Comparison of ENCODE assay signal across 13 mouse cellular contexts in genomic region chr11:121794186-121794585, GRCm38 (mm10). TPM values are rescaled to one million over a fixed set of nuclear protein-coding genes. Genes with fewer than 3 reads are reported as not detected.
DNase-seq lines count a peak whose midpoint lies in the region; ATAC-seq and TF ChIP-seq lines count a peak whose summit lies in the region.
"Had no signal": no experiment of that assay in that cellular context is flagged by ENCODE, and none has a peak within 500 bp of the region (broad histone marks: within the 10 kb centered on the region; RNA-seq: fewer than 3 reads in every experiment).

No protein-coding gene starts in this region.

- H3K9ac ChIP-seq in heart, embryonic 14.5 days (ENCODE audit: low read length): no peak overlapping the region
- H3K9ac ChIP-seq in limb, embryonic 13.5 days: no peak overlapping the region

- TF ChIP-seq CTCF in embryonic fibroblast, embryonic 13.5 days (IDR thresholded peaks at IDR 0.05; ENCODE audit: borderline replicate concordance, insufficient read depth, low read length): no peak

- H3K9me3 ChIP-seq in heart, embryonic 14.5 days (ENCODE audit: control insufficient read depth, low read length): no peaks in the 10 kb centered on the region
- H3K9me3 ChIP-seq in limb, embryonic 13.5 days: no peaks in the 10 kb centered on the region

- peaks cover 13 to 18% of the 10 kb centered on the region in 2 experiments for H3K4me1 ChIP-seq in heart, embryonic 14.5 days (ENCODE audit: control insufficient read depth in 2 of 2, insufficient read depth in 2 of 2, low read length in 2 of 2)
- H3K4me1 ChIP-seq in brown adipose tissue, adult 24 weeks (ENCODE audit: control insufficient read depth, insufficient read depth, insufficient read length, low read length): peaks cover 6% of the 10 kb centered on the region
- peaks cover 8% of the 10 kb centered on the region for H3K4me1 ChIP-seq in embryonic fibroblast, embryonic 13.5 days (ENCODE audit: control insufficient read depth, insufficient read depth, low read length)
- peaks cover 7% of the 10 kb centered on the region; the same call in 1 of the 2 replicates for H3K4me1 ChIP-seq in limb, embryonic 13.5 days

- 66% methylated on average over 3 of the region's 3 CpGs for WGBS in heart, embryonic 14.5 days
- 88% methylated on average over 3 of the region's 3 CpGs for WGBS in limb, embryonic 13.5 days

- no peak overlapping the region for H3K4me2 ChIP-seq in heart, embryonic 14.5 days (ENCODE audit: low read length)
- no peak overlapping the region for H3K4me2 ChIP-seq in limb, embryonic 13.5 days (replicated peaks)

- H3K27ac ChIP-seq in heart, embryonic 14.5 days (replicated peaks in 1 of 2; ENCODE audit: control insufficient read depth in 1 of 2, insufficient read depth in 1 of 2, low read depth in 2 of 2, low read length in 2 of 2): peak overlapping the region; percentile 49 to 64
- peak overlapping the region; percentile 50; the same call in 1 of the 2 replicates for H3K27ac ChIP-seq in brown adipose tissue, adult 24 weeks (replicated peaks; ENCODE audit: low read depth, low read length)
- H3K27ac ChIP-seq in embryonic fibroblast, embryonic 13.5 days (ENCODE audit: insufficient read depth, low read length): peak overlapping the region; percentile 14; the same call in 1 of the 2 replicates
- H3K27ac ChIP-seq in limb, embryonic 13.5 days: 0 out of 2 replicates have a peak overlapping the region, but pooled peaks have one; percentile 15

- no peak for TF ChIP-seq POLR2A in embryonic fibroblast, embryonic 13.5 days (IDR thresholded peaks at IDR 0.05; ENCODE audit: low read depth, low read length)

- H3K36me3 ChIP-seq in heart, embryonic 14.5 days (ENCODE audit: control insufficient read depth, insufficient read depth, low read length): no peaks in the 10 kb centered on the region
- H3K36me3 ChIP-seq in limb, embryonic 13.5 days: no peaks in the 10 kb centered on the region

- no peaks in the 10 kb centered on the region for H3K27me3 ChIP-seq in heart, embryonic 14.5 days (ENCODE audit: control insufficient read depth, insufficient read depth, low read length)
- H3K27me3 ChIP-seq in limb, embryonic 13.5 days: no peaks in the 10 kb centered on the region

- no peak for ATAC-seq in heart, embryonic 14.5 days (ENCODE audit: insufficient number of reproducible peaks, insufficient read depth, low FRiP score, low read depth)
- ATAC-seq in limb, embryonic 13.5 days (ENCODE audit: low FRiP score, low read depth): no peak

- H3K4me3 ChIP-seq in heart, embryonic 14.5 days (ENCODE audit: control insufficient read depth in 1 of 2, insufficient read depth in 1 of 2, low read depth in 1 of 2, low read length in 2 of 2): no peak overlapping the region
- H3K4me3 ChIP-seq in brown adipose tissue, adult 24 weeks (ENCODE audit: insufficient read depth, low read depth, low read length): no peak overlapping the region
- H3K4me3 ChIP-seq in embryonic fibroblast, embryonic 13.5 days (ENCODE audit: insufficient read depth, low read length): no peak overlapping the region
- no peak overlapping the region for H3K4me3 ChIP-seq in limb, embryonic 13.5 days

- DNase-seq in heart, postnatal 4 days: no peak
- no peak for DNase-seq in retina, postnatal 1 day
- DNase-seq in right cerebral cortex, postnatal 36 days (ENCODE audit: low spot score in 2 of 2): no peak
- DNase-seq: cerebellum, postnatal 14 days; left cerebral cortex, postnatal 4 days had no signal

RNA-seq across cellular contexts. Expression of gene Ptchd3, which starts 35.9 kb away (rescaled TPM):
- polyA plus RNA-seq in heart, embryonic 14.5 days (2014; fragmentation: Nextera tagmentation; extraction: Ambion mirVana): 0.05 and 0.08 TPM in 2 replicates
- total RNA-seq in heart, postnatal 4 days (2021): under 1 TPM; 0.18 to 0.60 TPM
- not detected in 2 replicates for polyA plus RNA-seq in brown adipose tissue, adult 24 weeks (2012; ENCODE audit: insufficient read depth, insufficient read length, missing spikeins)
- polyA plus RNA-seq in embryonic fibroblast, embryonic 13.5 days (2011; ENCODE audit: insufficient read length, low read depth, missing spikeins): not detected in 2 replicates
- not detected in 2 replicates for polyA plus RNA-seq in limb, embryonic 13.5 days (2015; fragmentation: Nextera tagmentation; extraction: Ambion mirVana)
- total RNA-seq: gastrocnemius, postnatal 10 days; left cerebral cortex, postnatal 4 days; megakaryocyte-erythroid progenitor cell, adult 5-6 weeks had no signal
- polyA plus RNA-seq: forebrain, embryonic 11.5 days; neural tube, embryonic 11.5 days had no signal
